Mouse (Mus musculus) heart, adult 2 months (tissue): ENCODE data around the gene Tmem189.

Experiments used
- CTCF ChIP-seq: fragments of 200-600 bp; IDR thresholded peaks from 2 replicates; pipeline ENCODE4 v1.8.1; 2022; ENCODE audit warnings: antibody characterized with exemption, mild to moderate bottlenecking, moderate library complexity
- POLR2A ChIP-seq: fragments of 200-500 bp; IDR thresholded peaks from 2 replicates; pipeline ENCODE4 v1.6.1; 2011; ENCODE audit warnings: mild to moderate bottlenecking, low read depth, low read length, control low read depth; ENCODE audit not compliant: insufficient read depth

DNA sequence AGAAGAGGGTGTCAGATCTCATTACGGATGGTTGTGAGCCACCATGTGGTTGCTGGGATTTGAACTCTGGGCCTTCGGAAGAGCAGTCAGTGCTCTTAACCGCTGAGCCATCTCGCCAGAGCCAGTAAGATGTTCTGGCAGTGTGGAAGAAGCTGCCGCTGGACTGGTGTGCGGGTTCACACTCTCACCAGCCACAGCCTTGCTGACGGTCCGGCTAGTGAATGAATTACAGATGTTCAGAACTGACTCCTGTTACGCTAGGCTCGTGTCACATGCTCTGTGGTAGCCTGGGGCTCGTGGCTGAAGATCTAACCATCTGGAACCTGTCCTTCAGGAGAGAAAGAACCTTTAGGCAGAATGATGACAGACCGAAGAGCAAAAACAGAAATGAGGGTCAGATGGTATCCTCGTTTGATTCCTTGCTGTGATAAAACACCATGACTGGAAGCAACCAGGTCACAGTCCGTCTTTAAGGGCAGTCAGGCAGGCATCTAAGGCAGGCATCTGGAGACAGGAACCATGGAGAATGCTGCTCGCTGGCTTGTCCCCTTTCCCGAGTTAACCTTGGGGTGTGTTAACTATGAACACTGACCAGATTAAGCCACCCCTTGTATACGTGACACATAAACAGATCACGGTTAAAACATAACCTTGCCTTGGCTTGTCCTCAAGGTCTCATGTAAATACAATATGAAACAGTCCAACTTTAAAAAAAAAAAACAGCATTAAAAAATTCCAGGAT is 23.5 kb downstream of the Tmem189 start:
- no peak for TF ChIP-seq CTCF
- TF ChIP-seq POLR2A, result no peak
